Mouse (Mus musculus): ENCODE data around the gene Tbata. TPM values are rescaled to one million over a fixed set of nuclear protein-coding genes. Genes with fewer than 3 reads are reported as not detected.

Gene Tbata
- polyA plus RNA-seq, 1 experiment = 2.1 TPM

DNA sequence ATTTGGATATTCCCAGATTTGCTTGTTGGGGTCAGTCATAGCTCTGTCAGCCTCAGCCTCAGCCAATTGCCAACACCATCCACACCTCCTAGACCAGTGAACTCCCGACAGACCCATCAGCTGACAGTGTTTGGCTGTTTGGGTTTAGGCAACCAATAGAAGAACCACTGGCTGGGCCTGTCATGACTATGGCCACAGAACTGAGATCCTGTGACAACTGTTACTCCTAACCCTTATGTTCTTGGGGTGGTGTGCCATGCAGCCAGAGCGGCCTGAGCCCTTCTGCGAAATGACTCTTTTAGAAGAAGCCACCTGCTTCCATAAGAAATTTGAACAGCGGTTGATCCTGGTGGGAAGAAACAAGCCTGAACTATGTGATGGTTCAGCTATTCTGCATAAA lies 39.4 kb downstream of the Tbata start:
- no peak for DNase-seq (ENCODE audit: low read depth)

GRCm38 (mm10) chr10:61211743-61212142 lies 40.0 kb downstream of the Tbata start:
- no peak for DNase-seq (ENCODE audit: low read depth)

DNA sequence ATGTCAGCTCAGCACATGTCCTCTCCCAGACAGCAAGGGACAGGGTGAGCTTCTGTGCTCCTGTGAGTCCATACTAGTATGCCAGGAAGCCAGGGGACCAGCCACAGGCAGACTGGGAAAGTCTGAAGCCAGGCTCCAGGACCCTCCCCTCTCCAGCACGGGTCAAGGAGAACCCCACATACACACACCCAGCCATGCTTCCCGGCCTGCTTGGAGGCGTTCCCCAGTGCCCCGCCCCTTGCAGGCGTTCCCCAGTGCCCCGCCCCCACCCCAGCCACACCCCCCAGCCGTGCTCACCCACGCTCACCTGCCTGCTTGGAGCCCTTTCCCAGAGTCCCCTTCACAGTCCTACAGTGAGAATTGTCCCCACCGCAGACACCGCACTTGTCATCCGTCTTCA lies 41.1 kb downstream of the Tbata start:
- DNase-seq (ENCODE audit: low read depth) = no peak

GRCm38 (mm10) chr10:61215658-61216057 lies 43.9 kb downstream of the Tbata start:
- no peak for DNase-seq (ENCODE audit: low read depth)

- DNase-seq (ENCODE audit: low read depth) = no peak
Measured at GRCm38 (mm10) chr10:61216163-61216562, 44.4 kb downstream of the Tbata start.

DNA sequence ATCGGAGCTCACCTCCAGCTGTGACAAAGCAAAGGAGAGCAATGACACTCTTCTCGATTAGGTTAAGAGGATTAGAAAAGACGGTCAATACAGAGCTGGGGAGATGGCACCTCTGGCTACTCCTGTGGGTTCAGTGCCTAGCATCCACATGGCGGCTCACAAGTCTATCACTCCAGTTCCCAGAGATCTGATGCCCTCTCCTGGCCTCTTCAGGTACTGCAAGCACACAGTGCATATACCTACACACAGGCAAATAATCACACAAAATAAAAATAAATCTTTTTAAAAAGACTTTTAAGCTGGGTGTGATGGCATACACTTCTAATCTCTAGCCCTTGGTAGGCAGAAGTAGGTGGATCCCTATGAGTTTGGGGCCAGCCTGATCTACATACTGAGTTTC lies 47.6 kb downstream of the Tbata start:
- no peak for DNase-seq (ENCODE audit: low read depth)

DNA sequence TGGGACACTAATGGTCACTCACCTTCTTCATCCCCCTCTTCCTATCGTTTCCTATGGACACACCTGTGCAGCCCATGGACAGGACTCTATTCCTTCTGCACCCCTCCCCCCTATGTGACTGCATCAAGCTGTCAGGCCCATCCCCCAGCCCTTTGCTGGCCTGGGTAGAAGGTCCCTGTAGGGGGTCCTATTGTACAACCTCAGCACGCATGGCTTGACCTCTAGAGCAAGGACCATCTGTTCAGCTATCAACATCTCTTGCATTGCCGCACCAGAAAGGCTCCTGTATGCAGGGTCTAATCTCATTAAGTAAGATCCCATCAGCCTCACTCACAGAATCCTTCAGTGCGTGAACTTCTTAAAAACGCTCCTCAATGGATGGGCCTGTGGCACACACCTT lies 53.9 kb downstream of the Tbata start:
- DNase-seq (ENCODE audit: low read depth) = no peak

DNA sequence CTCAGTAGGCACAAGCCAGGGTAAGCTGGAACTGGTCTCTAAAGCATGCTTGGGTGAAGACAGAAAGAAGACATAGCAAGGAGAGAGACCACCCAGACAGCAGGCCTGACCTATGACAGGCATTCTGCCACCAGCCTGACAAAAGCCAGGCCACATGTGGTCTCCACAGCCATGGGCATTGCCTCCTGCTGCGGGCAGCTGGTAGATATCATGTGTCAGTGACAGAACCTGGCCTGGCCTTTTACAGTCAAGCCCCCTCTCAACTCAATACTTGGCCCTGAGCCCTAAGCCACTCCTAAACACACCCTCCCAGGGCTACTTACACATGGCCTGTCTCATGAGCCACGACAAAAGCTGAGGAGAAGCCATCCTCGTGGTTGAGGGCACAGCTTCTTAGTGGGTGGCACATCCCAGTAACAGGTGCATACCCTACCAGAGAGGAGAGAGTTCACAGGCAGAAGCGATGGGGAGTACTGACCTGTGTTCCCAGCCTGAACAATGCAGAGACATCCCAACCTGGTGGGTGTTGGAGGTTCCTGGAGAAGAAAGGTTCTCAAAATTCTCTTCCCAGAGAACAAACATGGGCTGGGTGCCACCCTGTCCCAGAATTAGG lies 55.1 kb downstream of the Tbata start:
- DNase-seq (ENCODE audit: low read depth) = no peak

DNA sequence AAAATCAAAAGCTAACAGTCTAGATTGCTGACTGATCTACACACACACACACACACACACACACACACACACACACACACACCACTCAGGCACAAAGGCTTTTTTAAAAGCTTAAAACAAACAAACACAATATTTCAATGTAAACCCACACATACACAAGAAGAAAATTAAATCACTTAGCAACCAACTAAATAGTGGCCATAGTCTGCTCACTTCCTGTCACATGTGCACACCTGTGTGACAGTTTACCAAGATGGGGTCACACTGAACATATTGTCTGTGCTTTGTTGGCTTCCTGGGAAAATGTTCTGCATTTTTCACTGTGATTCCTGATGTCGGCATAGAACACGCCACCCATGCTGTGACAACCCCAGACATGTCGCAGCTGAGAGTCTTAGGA lies 60.0 kb downstream of the Tbata start:
- no peak for DNase-seq (ENCODE audit: low read depth)

- DNase-seq (ENCODE audit: low read depth) = no peak
Measured at GRCm38 (mm10) chr10:61232858-61233567, 61.3 kb downstream of the Tbata start.

DNA sequence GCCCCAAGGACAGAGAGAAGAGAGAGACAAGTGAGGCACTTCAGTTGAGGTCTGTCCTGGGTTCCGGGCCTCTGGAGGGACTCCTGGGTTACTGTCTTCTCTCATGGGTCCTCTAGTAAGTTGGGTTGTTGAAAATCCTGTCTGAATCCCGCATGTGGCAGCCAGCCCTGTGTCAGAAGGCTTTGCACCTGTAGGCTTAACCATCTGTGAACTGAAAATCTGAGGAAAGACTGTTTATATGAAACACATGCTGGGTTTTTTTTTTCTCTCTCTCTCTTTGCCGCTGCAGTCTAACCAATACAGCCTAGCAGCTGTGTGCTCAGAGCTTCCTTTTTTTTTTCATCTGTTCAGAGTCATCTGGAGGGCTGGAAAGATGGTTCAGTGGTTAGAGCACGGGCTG lies 62.6 kb downstream of the Tbata start:
- no peak for DNase-seq (ENCODE audit: low read depth)

GRCm38 (mm10) chr10:61235677-61236267 lies 64.0 kb downstream of the Tbata start:
- no peak for DNase-seq (ENCODE audit: low read depth)

DNA sequence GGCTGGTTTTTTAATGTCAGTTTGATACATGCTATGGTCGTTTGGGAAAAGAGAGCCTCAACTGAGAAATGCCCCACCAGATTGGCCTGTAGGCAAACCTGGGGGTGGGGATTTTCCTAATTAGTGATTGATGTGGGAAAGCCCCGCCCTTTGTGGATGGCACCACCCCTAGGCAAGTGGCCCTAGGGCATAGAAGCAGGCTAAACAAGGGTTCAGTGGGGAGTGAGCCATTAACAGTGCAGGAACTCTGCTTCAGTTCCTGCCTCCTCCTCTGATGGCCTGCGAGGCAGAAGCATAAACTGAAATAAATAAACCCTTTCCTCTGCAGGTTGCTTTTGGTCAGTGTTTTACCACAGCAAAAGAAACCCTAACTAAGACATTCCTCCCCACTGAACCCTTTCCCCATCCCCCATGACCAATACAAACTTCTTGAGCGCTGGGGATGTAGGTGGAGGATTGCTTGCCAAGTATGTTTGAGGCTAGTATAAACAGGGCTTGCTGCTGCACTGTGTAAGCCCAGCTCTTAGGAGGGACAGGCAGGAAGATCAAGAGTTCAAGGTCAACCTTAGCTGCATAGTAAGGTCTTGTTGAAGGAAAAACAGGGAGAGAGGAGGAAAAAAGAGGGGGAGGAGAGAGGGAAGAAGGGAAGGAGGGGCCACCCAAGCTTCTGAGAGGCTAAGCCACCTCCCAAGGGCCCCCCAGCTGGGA lies 65.1 kb downstream of the Tbata start:
- DNase-seq (ENCODE audit: low read depth) = no peak

- no peak for DNase-seq (ENCODE audit: low read depth)
Measured at GRCm38 (mm10) chr10:61237391-61237785, 65.6 kb downstream of the Tbata start.

Other genes starting within 250 kb of the Tbata start
- 44.0 and 48.5 TPM in 2 replicates for gene Pcbd1, start 82.6 kb upstream of the Tbata start, polyA plus RNA-seq (2012; rRNA removed)
- 45.8 and 49.6 TPM in 2 replicates for gene Sgpl1, start 24.3 kb upstream of the Tbata start, polyA plus RNA-seq (2012; rRNA removed)
- 3.6 and 3.8 TPM in 2 replicates for gene Adamts14, start 101.5 kb downstream of the Tbata start, polyA plus RNA-seq (2012; rRNA removed)
- 0.77 and 0.84 TPM in 2 replicates for gene Prf1, start 125.9 kb downstream of the Tbata start, polyA plus RNA-seq (2012; rRNA removed)
- 16.2 and 18.8 TPM in 2 replicates for gene Pald1, start 211.6 kb downstream of the Tbata start, polyA plus RNA-seq (2012; rRNA removed)
- gene Nodal, start 246.0 kb downstream of the Tbata start, polyA plus RNA-seq (2012; rRNA removed) = 0.26 TPM in 1 of 2 replicates, not detected in the other

Data from gonadal fat pad, adult 2 months (tissue).